Comparison of ENCODE assay signal across 15 mouse cellular contexts in genomic region chr11:107428011-107428410, GRCm38 (mm10). TPM values are rescaled to one million over a fixed set of nuclear protein-coding genes. Genes with fewer than 3 reads are reported as not detected.
DNase-seq lines count a peak whose midpoint lies in the region; ATAC-seq and TF ChIP-seq lines count a peak whose summit lies in the region.
"Had no signal": no experiment of that assay in that cellular context is flagged by ENCODE, and none has a peak within 500 bp of the region (broad histone marks: within the 10 kb centered on the region; RNA-seq: fewer than 3 reads in every experiment).

No protein-coding gene starts in this region.

- peak; percentile 47 to 65 for DNase-seq in kidney, adult 8-10 months
- DNase-seq in kidney, postnatal 14 days = no peak
- peak; percentile 80 for DNase-seq in CD4-positive helper T cell, adult 2 months (ENCODE audit: low read depth, low spot score)
- peak; percentile 19 for DNase-seq in CH12.LX (ENCODE audit: extremely low read depth)
- no peak for DNase-seq in Muller cell, postnatal 12 days (ENCODE audit: inconsistent ontology term)
- no peak for DNase-seq in left cerebral cortex, adult 18-20 months (ENCODE audit: low spot score in 2 of 2)
- DNase-seq: cerebellum, adult 9-11 months; kidney, adult 18-20 months; thymus, postnatal 4 days had no signal

- peak; percentile 94 for ATAC-seq in inflammation-experienced regulatory T-cells, adult 6 months
- ATAC-seq: forebrain, embryonic 15.5 days had no signal

- TF ChIP-seq EP300 in CH12.LX (IDR thresholded peaks at IDR 0.05; ENCODE audit: low read length) = no peak

- peaks cover 0 to 4% of the 10 kb centered on the region in 2 experiments; a peak in 2 of 4 replicates for H3K4me1 ChIP-seq in CH12.LX (ENCODE audit: control insufficient read depth in 1 of 2, insufficient read depth in 2 of 2)

- dilution Hi-C loops in CH12.LX (cut with MboI; ENCODE audit: extremely low pct_ligation_motif_present, extremely low pct_unique_long_range_greater_than_20kb, low sequenced_read_pairs) = no loop called here

- no peaks in the 10 kb centered on the region for H3K27me3 ChIP-seq in CH12.LX (replicated peaks)
- H3K27me3 ChIP-seq: forebrain, embryonic 15.5 days; neural tube, embryonic 13.5 days had no signal

- no peaks in the 10 kb centered on the region for H3K9me3 ChIP-seq in CH12.LX (replicated peaks; ENCODE audit: low read length)
- H3K9me3 ChIP-seq: forebrain, embryonic 15.5 days; neural tube, embryonic 13.5 days had no signal

- H3K9ac ChIP-seq in CH12.LX (ENCODE audit: insufficient read depth, low read depth) = no peak overlapping the region
- H3K9ac ChIP-seq: forebrain, embryonic 15.5 days; liver, embryonic 14.5 days; neural tube, embryonic 13.5 days had no signal

- no peak for TF ChIP-seq RAD21 in CH12.LX (IDR thresholded peaks at IDR 0.05; ENCODE audit: low read depth, low read length)

- TF ChIP-seq POLR2A in CH12.LX (IDR thresholded peaks at IDR 0.05; ENCODE audit: low read depth, low read length) = no peak

- no peaks in the 10 kb centered on the region for H3K36me3 ChIP-seq in CH12.LX (replicated peaks in 1 of 2; ENCODE audit: control insufficient read depth in 1 of 2, insufficient read depth in 1 of 2, low read length in 1 of 2)
- H3K36me3 ChIP-seq: forebrain, embryonic 15.5 days; neural tube, embryonic 13.5 days had no signal

- TF ChIP-seq CTCF in CH12.LX (conservative IDR thresholded peaks at IDR 0.05 in 1 of 2, IDR thresholded peaks at IDR 0.05 in 1 of 2; ENCODE audit: low read depth in 2 of 2, low read length in 2 of 2) = no peak

- no peaks in the 10 kb centered on the region for H3K79me2 ChIP-seq in CH12.LX (replicated peaks; ENCODE audit: control insufficient read depth, extremely low read depth, insufficient read depth, poor library complexity, severe bottlenecking)

- no peak overlapping the region for H3K4me2 ChIP-seq in CH12.LX (ENCODE audit: insufficient read depth, low read depth, poor library complexity, severe bottlenecking)
- H3K4me2 ChIP-seq: forebrain, embryonic 15.5 days; midbrain, embryonic 11.5 days; neural tube, embryonic 13.5 days had no signal

- in situ Hi-C loops in CH12.LX (cut with MboI; ENCODE audit: low pct_ligation_motif_present, low pct_unique_long_range_greater_than_20kb, low sequenced_read_pairs) = loop anchor here (5.0 kb wide), 1 partner anchor 91 kb away; no protein-coding TSS in a partner anchor

- H3K4me3 ChIP-seq in CH12.LX (replicated peaks in 1 of 3; ENCODE audit: low read depth in 2 of 3, low read length in 2 of 3, poor library complexity in 1 of 3) = no peak overlapping the region
- H3K4me3 ChIP-seq: forebrain, embryonic 15.5 days; left cerebral cortex, adult 2 months; neural tube, embryonic 13.5 days had no signal

- H3K27ac ChIP-seq in CH12.LX (ENCODE audit: insufficient read depth, low read depth) = no peak overlapping the region
- H3K27ac ChIP-seq: forebrain, embryonic 15.5 days; left cerebral cortex, adult 2 months; liver, embryonic 14.5 days; neural tube, embryonic 13.5 days had no signal

TF ChIP-seq in CH12.LX, 34 proteins besides CTCF, POLR2A, EP300 and RAD21:
- TF ChIP-seq TBP (conservative IDR thresholded peaks at IDR 0.05; ENCODE audit: low read depth, low read length) (no peak), JUN (IDR thresholded peaks at IDR 0.05; ENCODE audit: insufficient read depth, low read depth, low read length) (no peak), BHLHE40 (IDR thresholded peaks at IDR 0.05; ENCODE audit: low read depth, low read length) (no peak), PAX5 (IDR thresholded peaks at IDR 0.05; ENCODE audit: low read length) (no peak), MAX (IDR thresholded peaks at IDR 0.05; ENCODE audit: low read length) (no peak), E2F4 (IDR thresholded peaks at IDR 0.05; ENCODE audit: insufficient replicate concordance, low read depth, low read length) (no peak), CHD1 (IDR thresholded peaks at IDR 0.05; ENCODE audit: low read depth, low read length) (no peak), POLR2AphosphoS2 (IDR thresholded peaks at IDR 0.05; ENCODE audit: low read depth, low read length) (no peak), MXI1 (IDR thresholded peaks at IDR 0.05; ENCODE audit: low read depth, low read length) (no peak), USF2 (conservative IDR thresholded peaks at IDR 0.05; ENCODE audit: low read depth, low read length) (no peak)

RNA-seq across cellular contexts. Expression of gene Pitpnc1, which starts 42.5 kb away (rescaled TPM):
- total RNA-seq in CH12.LX (2012; rRNA removed) (2.1 and 2.4 TPM in 2 replicates), CH12.LX (2014; rRNA removed) (3.6 and 5.3 TPM in 2 replicates)
- polyA plus RNA-seq in CH12.LX (2012; ENCODE audit: insufficient read length, low read depth) = 3.6 and 5.4 TPM in 2 replicates
- 100 to 1,000 TPM in 2 of 3 experiments, 10 to 100 TPM in 1; 72.1 to 124 (median 106) TPM for polyA plus RNA-seq in inflammation-experienced regulatory T-cells, adult 6 months (2017; shearing (Covaris generic))
- total RNA-seq in left cerebral cortex, adult 18-20 months (2021) = 10 to 100 TPM; 48.5 to 51.7 TPM

RNA-seq across cellular contexts. Expression of gene Psmd12, which starts 51.3 kb away (rescaled TPM):
- 108 and 144 TPM in 2 replicates for total RNA-seq in CH12.LX (2012; rRNA removed)
- total RNA-seq in CH12.LX (2014; rRNA removed) = 151 and 172 TPM in 2 replicates
- 257 and 288 TPM in 2 replicates for polyA plus RNA-seq in CH12.LX (2012; ENCODE audit: insufficient read length, low read depth)
- polyA plus RNA-seq in inflammation-experienced regulatory T-cells, adult 6 months (2017; shearing (Covaris generic)) = 100 to 1,000 TPM; 115 to 161 (median 118) TPM
- total RNA-seq in left cerebral cortex, adult 18-20 months (2021) = 10 to 100 TPM; 74.1 to 75.1 TPM

Comparison
In these comparisons a context has a peak if more than half of its experiments do, and no peak if none do; other contexts are left out.
1. DNase-seq: peak in kidney, adult 8-10 months (2 of 2), CD4-positive helper T cell, adult 2 months (single experiment) and CH12.LX (single experiment); none in kidney, postnatal 14 days (single experiment), Muller cell, postnatal 12 days (single experiment) and left cerebral cortex, adult 18-20 months (0 of 2).
2. RNA of gene Pitpnc1, which starts 42.5 kb away (total RNA-seq): 48.5 to 51.7 TPM in left cerebral cortex, adult 18-20 months; 2.1 to 5.3 TPM in CH12.LX; every median in the first group is over 4 times any median in the second.